ENCODE assay signal across 9 mouse cellular contexts in genomic region chr6:126534531-126535207, GRCm38 (mm10). TPM values are rescaled to one million over a fixed set of nuclear protein-coding genes. Genes with fewer than 3 reads are reported as not detected.
A peak's percentile ranks its signal among the peaks of the same experiment; 100 is the strongest.
DNase-seq lines count a peak whose midpoint lies in the region; ATAC-seq lines count a peak whose summit lies in the region.
"Had no signal": no experiment of that assay in that cellular context is flagged by ENCODE, and none has a peak within 500 bp of the region (broad histone marks: within the 10 kb centered on the region; RNA-seq: fewer than 3 reads in every experiment).

No protein-coding gene starts in this region.

- peaks cover 23 to 30% of the 10 kb centered on the region in 2 experiments; a peak in 3 of 4 replicates for H3K4me1 ChIP-seq in heart, embryonic 14.5 days (ENCODE audit: control insufficient read depth in 2 of 2, insufficient read depth in 2 of 2, low read length in 2 of 2)
- H3K4me1 ChIP-seq in liver, embryonic 12.5 days = no peaks in the 10 kb centered on the region

- H3K9me3 ChIP-seq in heart, embryonic 14.5 days (ENCODE audit: control insufficient read depth, low read length) = no peaks in the 10 kb centered on the region
- no peaks in the 10 kb centered on the region for H3K9me3 ChIP-seq in liver, embryonic 12.5 days (replicated peaks)

- 18% methylated on average over 31 of the region's 31 CpGs for WGBS in heart, embryonic 14.5 days
- WGBS in liver, embryonic 12.5 days (ENCODE audit: insufficient replicate concordance) = 6% methylated on average over 31 of the region's 31 CpGs

- H3K4me3 ChIP-seq in heart, embryonic 14.5 days (ENCODE audit: control insufficient read depth in 1 of 2, insufficient read depth in 1 of 2, low read depth in 1 of 2, low read length in 2 of 2) = peak overlapping the region; percentile 36 to 40
- H3K4me3 ChIP-seq in liver, embryonic 12.5 days = no peak overlapping the region
- H3K4me3 ChIP-seq: erythroblast, embryonic 14.5 days had no signal

- H3K9ac ChIP-seq in heart, embryonic 14.5 days (ENCODE audit: low read length) = peak overlapping the region; percentile 60
- no peak overlapping the region for H3K9ac ChIP-seq in liver, embryonic 12.5 days

- H3K36me3 ChIP-seq in heart, embryonic 14.5 days (ENCODE audit: control insufficient read depth, insufficient read depth, low read length) = no peaks in the 10 kb centered on the region
- no peaks in the 10 kb centered on the region for H3K36me3 ChIP-seq in liver, embryonic 12.5 days

- peak overlapping the region; percentile 29 to 56; a peak in 3 of 4 replicates for H3K27ac ChIP-seq in heart, embryonic 14.5 days (replicated peaks in 1 of 2; ENCODE audit: control insufficient read depth in 1 of 2, insufficient read depth in 1 of 2, low read depth in 2 of 2, low read length in 2 of 2)
- no peak overlapping the region for H3K27ac ChIP-seq in liver, embryonic 12.5 days

- DNase-seq in right cerebral cortex, postnatal 4 days = peak; percentile 11
- DNase-seq in right cerebral cortex, adult 2 months (ENCODE audit: low spot score in 2 of 2) = no peak
- no peak for DNase-seq in cerebellum, adult 8-10 months
- no peak for DNase-seq in layer of hippocampus, adult 9-11 months
- DNase-seq in ovary, adult 18-20 months (ENCODE audit: low spot score) = no peak

- no peak; the same call in 1 of the 2 replicates for ATAC-seq in heart, embryonic 14.5 days (ENCODE audit: insufficient number of reproducible peaks, insufficient read depth, low FRiP score, low read depth)
- no peak for ATAC-seq in liver, embryonic 12.5 days
- ATAC-seq: activated CD4-positive, CD25-positive, alpha-beta regulatory T cell, adult 4 months had no signal

- peak overlapping the region; percentile 66 for H3K4me2 ChIP-seq in heart, embryonic 14.5 days (ENCODE audit: low read length)
- peak overlapping the region; percentile 36; the same call in 1 of the 2 replicates for H3K4me2 ChIP-seq in liver, embryonic 12.5 days

- H3K27me3 ChIP-seq in heart, embryonic 14.5 days (ENCODE audit: control insufficient read depth, insufficient read depth, low read length) = peaks cover 17% of the 10 kb centered on the region
- H3K27me3 ChIP-seq in liver, embryonic 12.5 days (replicated peaks) = peaks cover 39% of the 10 kb centered on the region

RNA-seq across cellular contexts. Expression of gene Kcna5, which starts 0.5 kb away (rescaled TPM):
- polyA plus RNA-seq in heart, embryonic 14.5 days (2014; fragmentation: Nextera tagmentation; extraction: Ambion mirVana) = 7.6 TPM in 2 replicates
- 0.44 and 0.61 TPM in 2 replicates for polyA plus RNA-seq in liver, embryonic 12.5 days (2016; fragmentation: Nextera tagmentation; extraction: Ambion mirVana)
- polyA plus RNA-seq: activated CD4-positive, CD25-positive, alpha-beta regulatory T cell, adult 4 months; erythroblast, embryonic 14.5 days had no signal
